Mouse (Mus musculus) erythroblast, adult 5-6 weeks (primary cell): ENCODE data around the gene Cdyl2. TPM values are rescaled to one million over a fixed set of nuclear protein-coding genes. Genes with fewer than 3 reads are reported as not detected.

Experiments
- ATAC-seq: replicated peaks from 2 replicates; pipeline ENCODE4 v1.8.0; 2016; ENCODE audit warnings: moderate number of reproducible peaks, mild to moderate bottlenecking, moderate TSS enrichment, inconsistent platforms; ENCODE audit not compliant: poor library complexity, low FRiP score, severe bottlenecking
- total RNA-seq, 2 experiments: library from RNA; stranded (forward) in 1 of 2; stranded (reverse) in 1 of 2; fragments of 150-400 nt in 1 of 2; fragments of 200-764, 138-1000 nt in 1 of 2; gene quantifications; 2 replicates each; pipeline versions ENCODE4 v1.2.3 to v1.2.4; 2015 to 2017; ENCODE audit warnings: low replicate concordance in 2 of 2

The Cdyl2 gene
- total RNA-seq (2015; ENCODE audit: low replicate concordance) (1.9 and 2.1 TPM in 2 replicates), total RNA-seq (2017; ENCODE audit: low replicate concordance) (2.5 and 3.6 TPM in 2 replicates)

DNA sequence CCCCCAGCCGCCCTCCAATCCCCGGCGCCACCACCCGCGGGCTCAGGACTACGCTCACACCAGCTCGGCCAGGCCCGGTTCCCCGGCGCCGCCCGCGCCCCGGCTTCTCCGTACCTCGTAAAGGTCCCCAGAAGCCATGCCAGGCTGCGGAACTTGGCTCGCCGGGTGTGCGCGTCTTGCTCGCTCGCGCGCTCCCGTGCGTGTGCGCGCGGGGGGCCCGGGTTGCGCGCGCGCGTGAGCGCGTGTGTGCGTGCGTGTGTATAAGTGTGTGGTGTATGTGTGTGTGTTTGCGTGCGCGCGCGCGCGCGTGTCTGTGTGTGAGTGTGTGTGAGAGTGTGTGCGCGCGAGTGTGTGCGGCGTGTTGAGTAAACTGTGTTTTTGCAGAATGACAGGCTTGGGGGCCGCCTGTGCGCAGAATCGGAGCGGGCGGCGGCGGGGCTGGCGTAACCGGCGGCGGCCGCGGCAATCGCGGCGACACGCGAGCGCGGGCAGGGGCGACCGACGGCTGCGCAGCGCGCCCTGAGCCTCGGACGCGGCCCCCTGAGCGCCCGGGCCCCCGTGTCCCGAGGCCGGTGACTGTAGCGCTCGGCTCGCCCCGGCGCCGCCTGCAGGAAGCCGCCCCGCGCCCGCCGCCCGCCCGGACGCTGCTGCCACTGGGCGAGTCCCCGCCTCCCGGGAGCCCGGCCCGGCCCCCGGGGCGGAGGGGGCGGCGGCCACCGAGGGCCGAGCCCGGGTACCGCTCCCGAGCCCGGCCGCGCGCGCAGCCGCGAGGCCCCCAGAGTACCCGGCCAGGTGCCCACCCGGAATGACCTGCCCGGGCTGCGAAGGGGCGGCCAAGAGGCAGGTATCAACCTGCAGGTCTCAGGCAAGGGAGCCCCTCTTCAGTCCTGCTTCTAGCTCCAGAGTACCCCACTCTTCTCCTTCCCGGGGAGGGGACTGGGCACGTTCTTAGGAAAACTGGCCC lies at the start of gene Cdyl2:
Gene Cdyl2, minus strand, starts transcription at position 308 of the 964 bp plus-strand sequence.
- ATAC-seq: no peak

DNA sequence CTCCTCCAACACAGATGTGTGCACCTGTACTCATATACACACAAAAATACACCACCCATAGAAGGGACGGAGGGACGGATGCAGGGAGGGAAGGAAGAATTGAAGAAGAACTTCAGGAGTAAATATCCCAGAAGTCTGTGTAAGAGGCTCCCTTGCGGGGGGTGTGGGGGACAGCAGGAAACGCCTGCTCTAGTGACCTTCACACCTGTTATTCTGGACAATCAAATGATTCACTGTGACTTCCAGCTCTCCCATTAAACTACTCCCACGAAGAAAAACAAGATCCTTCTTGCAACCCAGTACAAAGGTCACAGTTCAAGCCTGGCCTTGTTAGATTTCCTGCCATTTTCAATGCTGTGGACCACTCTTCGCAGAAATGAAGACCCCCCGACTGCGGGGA lies 47.8 kb upstream of the Cdyl2 start:
- ATAC-seq: no peak

DNA sequence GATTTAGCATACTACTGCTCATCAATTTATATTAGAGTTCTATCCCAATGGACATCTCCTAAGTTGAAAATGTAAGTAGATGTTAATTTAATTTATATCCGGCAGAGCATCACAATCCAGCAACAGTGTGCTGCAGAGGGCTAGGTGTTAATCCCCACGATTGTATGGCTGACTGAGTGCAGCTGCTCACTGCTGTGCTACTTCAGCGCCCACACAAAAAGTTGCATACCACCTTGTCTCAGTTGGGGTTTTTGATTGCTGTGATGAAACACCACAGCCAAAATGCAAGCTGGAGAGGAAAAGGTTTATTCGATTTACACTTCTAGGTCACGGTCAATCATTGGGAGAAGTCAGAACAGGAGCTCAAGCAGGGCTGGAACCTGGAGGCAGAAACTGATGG lies 41.4 kb upstream of the Cdyl2 start:
- no peak for ATAC-seq

DNA sequence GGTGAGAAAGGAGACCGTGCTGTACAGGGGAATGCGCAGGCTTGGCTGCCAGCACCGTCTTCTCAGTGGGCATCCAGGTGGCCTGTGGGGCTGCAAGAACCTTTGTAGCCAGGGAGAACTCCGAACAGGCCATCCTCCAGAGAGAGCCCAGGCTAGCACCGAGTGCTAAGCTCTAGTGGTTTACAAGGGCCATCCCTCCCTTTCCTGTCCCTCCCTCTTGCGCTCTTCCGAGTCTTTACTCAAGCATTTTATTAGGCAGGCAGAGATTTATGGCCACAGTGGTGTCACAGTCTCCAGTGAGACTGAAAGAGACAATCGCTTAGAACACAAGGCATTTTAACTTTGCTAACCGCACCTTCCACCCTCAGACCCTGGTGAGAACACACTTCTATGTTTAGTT lies 39.9 kb upstream of the Cdyl2 start:
- no peak for ATAC-seq

DNA sequence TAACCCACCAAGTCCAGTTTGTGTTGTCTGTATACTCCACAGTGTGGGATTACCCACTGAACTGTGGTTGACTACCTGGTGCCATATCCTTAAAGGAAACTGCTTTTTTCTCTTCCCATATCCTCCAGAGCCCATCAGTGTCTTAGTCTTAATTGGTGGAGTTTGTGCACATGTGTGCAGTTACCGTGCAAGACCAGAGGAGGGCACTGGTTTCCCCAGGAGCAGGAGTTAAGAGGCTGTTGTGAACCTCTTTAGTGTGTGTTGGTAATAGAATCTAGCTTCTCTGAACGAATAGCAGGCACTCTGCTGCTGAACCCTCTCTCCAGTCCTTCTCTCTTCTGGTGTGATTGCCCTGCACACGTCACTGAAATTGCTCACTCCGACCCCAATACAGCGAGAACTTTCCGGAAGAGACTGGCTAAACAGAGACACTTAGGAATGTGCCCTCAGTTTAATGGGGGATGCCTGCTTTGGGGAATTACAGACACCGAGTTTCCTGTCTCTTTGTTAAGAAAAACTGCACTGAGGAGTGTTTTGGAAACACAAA lies 39.1 kb upstream of the Cdyl2 start:
- ATAC-seq: no peak

DNA sequence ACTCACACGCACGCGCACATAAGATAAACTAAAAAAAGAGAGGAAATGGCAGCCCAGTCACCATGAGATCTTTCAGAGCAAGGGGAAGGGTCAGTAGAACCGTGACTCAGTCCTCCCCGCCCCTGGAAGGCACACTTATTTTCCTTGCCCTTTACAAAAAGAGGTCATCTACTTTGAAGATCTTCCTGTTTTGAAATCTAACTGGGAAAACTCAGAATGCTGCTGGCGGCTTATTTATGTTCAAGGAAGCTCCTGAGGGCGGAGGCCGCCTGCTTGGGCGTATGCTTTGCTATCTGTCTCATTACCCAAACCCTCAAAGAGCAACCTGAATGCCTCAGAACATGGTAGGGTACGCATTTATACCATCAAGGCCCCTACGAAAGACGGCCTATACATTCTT lies 38.0 kb upstream of the Cdyl2 start:
- ATAC-seq: no peak

DNA sequence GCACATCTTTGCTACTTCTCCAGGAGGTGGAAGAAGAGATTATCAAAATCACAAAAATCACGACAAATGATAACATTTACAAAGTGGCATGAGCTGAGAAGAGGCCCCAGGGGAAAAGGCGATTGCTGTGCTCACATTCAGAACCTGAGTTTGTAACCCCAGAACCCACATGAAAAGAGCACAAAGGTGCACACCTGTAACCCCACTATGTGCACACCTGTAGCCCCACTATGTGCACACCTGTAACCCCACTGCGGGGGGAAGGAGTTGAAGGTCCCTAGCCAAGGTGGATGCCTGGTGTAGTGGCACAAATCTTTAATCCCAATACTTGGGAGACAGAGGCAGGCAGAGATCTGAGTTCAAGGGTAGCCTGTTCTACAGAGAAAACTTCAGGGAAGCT lies 23.4 kb upstream of the Cdyl2 start:
- ATAC-seq: no peak

DNA sequence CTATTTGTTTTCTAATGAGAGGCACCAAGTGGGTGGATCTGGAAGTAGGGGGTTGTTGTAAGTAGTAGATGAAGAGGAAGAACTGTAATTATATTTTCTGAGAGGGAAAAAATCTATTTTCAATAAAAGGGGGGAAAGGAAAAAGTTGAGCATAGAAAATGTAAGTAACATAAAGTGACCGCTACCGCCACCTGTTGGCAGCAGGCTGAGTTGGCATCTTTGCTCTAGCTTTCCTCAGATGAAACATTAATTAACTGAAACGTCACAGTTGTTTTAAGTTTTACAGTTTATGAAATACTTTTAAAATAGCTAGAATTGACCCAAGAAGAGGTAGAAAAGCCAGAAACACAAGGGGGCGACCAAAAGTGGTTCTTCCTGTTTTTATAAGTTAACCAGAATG lies 22.8 kb upstream of the Cdyl2 start:
- no peak for ATAC-seq

DNA sequence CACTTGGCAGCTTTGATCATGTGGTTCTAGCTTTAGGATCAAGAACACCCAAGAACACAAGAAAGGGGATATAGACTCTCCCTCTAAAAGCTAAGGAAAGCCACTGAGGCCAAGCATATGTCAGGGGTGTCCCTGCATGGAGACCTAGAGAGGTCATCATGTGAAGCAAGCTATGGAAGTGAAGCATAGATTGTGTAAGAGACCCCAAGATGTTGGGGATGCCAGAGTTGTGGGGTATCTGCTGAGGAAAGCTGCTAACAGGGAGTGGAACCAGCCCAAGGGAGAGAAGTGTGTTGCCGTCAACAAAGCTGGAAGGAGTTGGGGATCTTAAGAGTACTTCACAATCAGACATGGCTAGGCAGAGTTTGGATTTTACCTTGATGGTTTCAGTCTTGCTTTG lies 7.9 kb upstream of the Cdyl2 start:
- no peak for ATAC-seq

DNA sequence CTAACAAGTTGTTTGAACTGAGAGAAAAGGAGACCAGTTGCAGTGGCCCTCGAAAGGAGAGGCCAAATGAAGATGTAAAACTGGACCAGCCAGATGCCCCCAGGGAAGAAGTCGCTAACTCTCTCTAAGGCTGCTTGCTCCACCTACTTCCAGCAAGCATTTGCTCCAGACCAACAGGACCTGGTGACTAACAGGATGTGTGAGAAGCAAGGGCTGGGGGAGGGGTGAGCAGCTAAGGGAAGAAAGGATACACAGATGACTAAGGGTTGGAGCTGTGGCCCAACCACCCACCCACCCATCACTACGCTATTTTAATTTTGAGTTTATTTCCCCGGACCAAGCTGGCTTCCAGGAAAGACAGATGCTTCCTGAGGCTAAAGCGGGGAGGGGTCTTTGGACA lies 2.5 kb upstream of the Cdyl2 start:
- no peak for ATAC-seq

DNA sequence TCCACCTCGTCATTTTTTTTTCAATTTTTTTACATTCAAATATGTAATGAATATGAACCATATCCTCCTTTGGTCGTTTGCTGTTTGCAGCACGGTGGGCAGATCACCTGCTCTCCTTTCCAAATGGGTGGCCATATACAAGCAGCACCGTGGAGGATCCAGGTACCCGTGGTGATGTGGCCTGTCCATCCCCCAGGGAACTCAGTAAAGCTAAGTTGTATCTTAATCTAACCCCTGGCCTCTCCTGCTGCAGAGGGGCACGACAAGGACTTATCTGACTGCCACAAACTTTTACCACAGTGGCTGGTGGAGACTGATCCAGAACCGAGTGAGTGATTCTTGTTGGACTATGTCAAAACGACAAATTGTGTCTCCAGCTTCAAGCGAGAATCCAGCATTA lies 1.4 kb upstream of the Cdyl2 start:
- no peak for ATAC-seq

DNA sequence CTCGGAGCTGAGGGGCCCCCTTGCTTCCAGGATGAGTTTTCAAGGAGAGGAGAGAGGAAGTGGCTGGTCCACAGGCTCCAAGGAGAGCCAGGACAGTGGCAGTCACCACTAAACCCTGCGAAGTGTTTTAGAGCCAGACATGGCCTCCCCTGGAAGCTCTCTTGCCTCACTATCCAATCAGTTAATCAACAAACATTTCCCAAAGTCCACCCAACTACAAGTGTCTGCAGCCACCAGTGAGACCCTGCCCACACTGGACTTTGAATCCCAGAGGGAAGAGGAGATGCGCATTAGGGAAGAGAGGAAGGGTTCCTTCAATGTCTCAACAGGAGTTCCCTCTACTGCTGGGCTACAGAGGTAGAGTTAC lies 840 bp upstream of the Cdyl2 start:
- no peak for ATAC-seq

DNA sequence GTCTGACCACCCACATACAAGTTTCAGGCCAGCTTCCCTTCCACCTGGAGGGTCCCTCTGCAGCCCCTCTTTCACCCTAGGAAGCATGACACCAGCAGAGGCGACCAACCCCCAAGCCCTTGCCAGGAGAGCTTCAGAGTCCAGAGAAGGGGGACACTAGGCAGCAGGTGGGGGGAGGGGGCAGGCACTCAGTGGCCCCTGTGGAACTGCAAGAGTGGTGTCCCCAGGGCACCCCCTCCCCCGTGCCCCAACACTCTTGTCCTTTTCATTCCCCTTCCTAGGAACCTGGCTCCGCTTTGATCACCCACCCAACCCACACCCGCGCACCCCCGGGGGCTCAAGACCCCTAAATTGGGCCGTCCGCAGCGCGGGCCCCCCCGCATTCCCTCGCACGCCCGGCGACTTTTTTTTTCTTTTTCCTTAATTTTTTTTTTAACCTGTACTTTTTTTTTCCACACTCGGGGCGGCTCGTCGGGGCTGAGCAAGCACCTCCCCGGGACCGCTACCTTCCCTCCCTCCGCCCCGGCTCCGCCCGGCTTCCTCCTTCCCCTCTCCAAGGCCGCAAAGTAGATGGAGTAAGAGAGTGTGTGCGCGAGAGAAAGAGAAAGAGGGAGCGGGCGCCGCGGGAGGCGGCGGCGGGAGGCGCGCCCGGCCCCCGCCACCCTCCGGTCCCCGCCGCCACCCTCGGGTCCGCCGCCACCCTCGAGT lies 661 bp downstream of the Cdyl2 start:
- ATAC-seq: no peak

DNA sequence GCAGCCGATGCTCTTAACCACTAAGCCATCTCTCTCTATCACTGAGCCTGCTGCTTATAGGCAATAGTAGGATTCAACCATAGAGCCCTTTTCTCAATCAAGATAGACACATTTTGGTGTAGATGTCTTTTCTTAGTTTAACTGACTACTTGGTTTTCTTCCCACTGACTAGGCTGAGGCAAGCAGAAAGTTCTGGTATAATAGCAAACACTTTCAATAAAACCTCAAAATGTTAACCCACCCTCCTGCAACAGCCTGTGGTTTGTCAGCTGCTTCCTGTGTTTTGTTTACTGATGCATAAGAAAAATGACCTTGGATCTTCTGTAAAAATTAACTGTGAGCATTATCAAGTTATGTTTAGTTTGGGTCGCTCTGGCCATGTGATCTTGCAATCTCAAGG lies 11.3 kb downstream of the Cdyl2 start:
- ATAC-seq: no peak

DNA sequence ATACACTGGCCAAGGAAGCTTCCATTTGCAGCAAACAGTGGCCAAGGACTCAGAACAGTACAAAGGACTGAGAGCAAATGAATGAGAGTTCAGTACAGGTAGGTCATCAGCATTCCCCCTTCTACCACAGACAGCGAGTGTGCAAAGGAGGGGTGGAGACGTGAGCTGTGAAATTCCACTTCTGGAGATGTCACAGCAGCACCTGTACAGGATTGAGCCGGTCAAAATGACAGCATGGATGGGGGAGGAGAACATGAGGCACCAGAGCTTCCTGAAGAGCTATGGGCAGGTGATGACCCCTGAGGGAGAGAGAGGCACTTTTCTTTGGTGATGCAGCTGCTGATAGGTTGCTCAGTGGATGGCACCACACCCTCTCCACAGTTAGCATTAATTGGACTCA lies 25.3 kb downstream of the Cdyl2 start:
- ATAC-seq: no peak

DNA sequence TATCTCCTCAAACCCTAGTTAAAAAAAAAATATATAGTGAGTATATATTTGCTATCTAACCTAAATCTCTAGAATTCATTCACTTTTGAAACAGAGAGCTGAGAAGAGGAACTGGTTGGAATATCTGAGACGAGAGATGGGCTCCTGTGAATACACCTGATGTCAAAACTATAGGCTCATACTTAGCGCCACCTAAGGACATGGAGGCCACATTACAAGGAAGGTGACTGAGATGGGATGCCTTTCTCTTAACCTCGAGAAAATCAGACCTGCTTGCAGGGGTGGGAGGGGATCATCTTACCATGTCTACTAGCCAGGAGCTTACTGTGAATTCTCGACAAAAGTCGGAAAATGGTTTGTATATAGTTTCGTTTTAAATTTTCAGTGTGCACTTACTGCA lies 30.3 kb downstream of the Cdyl2 start:
- ATAC-seq: no peak

DNA sequence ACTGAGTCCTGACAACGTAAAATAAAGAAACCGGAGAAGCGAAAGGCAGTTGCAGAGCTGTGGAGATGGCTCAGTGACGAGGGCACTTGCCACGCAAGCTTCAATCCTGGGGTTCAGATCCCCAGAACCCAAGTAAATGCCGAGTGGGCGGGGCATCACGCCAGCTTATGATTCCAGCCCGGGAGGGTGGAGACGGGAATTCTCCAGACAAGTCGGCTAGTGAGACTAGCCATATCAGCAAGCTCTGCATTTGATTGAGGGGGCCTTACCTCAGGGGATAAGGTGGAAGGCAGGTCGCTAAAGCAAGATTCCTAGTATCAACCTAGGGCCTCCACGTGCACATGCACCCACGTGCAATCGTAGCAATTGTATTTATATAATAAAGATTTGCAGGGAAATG lies 39.9 kb downstream of the Cdyl2 start:
- ATAC-seq: no peak

DNA sequence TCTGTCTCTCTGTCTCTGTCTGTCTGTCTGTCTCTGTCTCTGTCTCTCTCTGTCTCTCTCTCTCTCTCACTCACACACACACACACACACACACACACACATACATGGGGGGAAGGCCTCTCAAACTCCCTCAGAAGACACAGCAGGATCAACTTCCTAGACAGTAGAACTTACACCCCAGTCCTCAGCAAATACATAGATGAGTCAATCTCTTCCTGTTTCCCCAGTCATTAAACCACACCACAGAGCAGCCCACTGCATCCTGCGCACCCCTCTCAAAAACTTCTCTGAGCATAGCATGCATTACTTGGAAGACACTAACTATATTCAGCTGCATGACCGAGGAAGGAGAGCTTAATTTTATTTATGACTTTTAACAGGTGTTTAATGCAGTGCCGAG lies 43.0 kb downstream of the Cdyl2 start:
- no peak for ATAC-seq

DNA sequence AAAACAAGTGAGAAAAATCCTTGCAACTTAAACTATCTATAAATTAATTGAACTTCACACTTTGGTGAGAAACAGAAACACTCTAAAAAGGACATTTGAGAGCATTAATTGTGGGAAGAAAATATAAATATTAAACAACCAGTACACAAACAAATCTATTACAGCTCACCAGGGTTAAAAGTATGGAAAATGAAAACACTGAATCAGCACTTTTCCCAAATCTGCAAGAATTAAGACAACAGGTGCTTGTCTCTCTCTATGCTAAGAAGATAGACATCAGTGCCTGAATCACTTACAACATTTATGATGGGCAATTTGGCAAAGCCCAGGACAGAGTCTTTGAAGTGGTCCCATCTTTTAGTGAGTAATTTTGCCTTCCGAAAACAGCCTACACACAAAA lies 56.6 kb downstream of the Cdyl2 start:
- no peak for ATAC-seq

DNA sequence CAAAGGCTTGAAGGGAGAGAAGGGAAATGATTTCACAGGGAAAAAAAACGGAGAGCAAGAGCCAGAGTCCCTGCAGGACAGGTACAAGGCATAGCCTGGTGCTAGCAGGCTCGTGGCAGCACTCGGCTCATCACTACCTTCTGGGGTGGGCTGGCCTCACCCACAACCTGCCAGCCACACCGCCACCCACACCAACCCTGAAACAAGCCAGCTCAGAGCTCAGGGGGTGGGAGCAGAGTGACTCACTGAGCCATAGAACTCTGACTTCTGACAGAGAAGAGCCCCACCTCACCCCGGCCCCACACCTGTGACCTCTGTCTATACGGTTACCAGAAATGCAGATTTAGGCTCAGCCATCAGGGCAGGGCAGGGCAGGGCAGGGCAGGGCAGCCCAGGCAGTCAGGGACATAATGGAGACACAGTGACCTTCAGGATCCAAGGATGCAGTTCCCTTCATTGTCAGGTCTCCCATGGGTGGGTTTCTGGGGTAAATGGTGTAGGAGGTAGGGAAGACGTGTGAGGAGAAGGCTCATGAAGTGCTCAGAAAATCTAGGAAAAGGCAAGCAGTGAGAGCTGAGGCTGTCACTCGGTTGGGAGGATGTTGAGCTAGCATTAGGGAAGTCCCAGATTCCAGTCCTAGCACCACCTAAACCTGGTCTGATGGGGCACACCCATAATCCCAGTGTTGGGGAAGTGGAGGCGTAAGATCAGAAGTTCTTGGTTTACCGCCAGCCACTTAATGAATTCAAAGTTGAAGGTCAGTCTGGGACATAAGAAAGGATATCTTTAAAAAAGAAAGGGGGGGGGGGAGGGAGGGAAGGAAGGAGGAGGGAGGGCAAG lies 58.6 kb downstream of the Cdyl2 start:
- ATAC-seq: no peak
